Mouse (Mus musculus) bone marrow macrophage, adult 2 months (primary cell): ENCODE measurements around the gene Egfr.

ENCODE experiments used
- CTCF ChIP-seq: IDR thresholded peaks from 2 replicates; pipeline ENCODE4 v1.5.1; 2012; ENCODE audit warnings: low read depth, mild to moderate bottlenecking, low read length, moderate library complexity
- POLR2A ChIP-seq: IDR thresholded peaks from 2 replicates; pipeline ENCODE4 v1.6.1; 2012; ENCODE audit warnings: mild to moderate bottlenecking, low read depth, low read length, borderline replicate concordance

DNA sequence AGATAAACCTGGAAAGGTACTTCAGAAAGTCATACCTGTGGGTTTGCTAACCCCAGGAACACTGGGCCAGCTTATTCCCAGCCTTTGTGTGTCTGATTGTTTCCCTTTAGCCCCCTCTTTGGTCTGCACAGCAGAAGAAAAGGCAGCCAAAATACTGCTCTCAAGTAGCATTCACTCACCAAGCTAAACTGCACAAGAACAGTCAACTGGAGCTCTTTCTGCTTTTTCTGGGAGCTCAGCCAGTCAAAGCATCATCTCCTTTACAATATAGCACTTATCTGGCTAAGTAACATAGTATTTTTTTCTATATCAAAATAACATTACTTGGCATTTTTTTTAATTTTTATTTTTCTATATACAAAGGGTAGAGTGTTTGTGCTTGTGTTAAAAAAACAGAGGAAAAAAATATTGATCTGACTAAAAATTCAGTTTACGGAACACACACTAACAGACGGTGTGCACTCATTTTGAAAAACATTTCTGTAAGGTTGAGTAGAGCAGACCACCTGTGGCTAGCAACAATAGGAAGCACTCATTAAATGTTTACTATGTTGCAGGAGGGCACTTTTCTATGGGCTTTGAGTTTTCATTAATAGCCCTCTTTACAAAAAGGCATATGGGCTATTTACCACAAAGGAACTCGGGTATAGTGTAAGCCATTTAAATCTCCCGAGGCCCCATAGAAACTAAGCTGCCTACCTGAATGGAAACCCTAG is 72.0 kb downstream of the Egfr start:
- TF ChIP-seq CTCF (no peak), POLR2A (no peak)
